Mouse (Mus musculus) stomach, embryonic 14.5 days (tissue): Measurements from ENCODE around the gene Galnt10. TPM values are rescaled to one million over a fixed set of nuclear protein-coding genes. Genes with fewer than 3 reads are reported as not detected.

Source experiments
- ATAC-seq: fragments of 200-750 bp; cut with Nextera tagmentation; 2 replicates; pipeline ENCODE4 v1.8.0; 2017; ENCODE audit warnings: low read depth, moderate TSS enrichment; ENCODE audit not compliant: insufficient number of reproducible peaks, insufficient read depth, low FRiP score
- H3K27ac ChIP-seq: fragments of 300-500 bp; sonication (generic); 2 replicates; pipeline ENCODE4 v1.5.1; 2014; ENCODE audit warnings: mild to moderate bottlenecking, low read length, moderate library complexity, mixed read lengths
- H3K27me3 ChIP-seq: fragments of 300-500 bp; sonication (generic); 2 replicates; pipeline ENCODE4 v1.6.1; 2014; ENCODE audit warnings: low read length, control low read depth, mixed read lengths; ENCODE audit not compliant: control insufficient read depth, insufficient read depth
- H3K36me3 ChIP-seq: fragments of 300-500 bp; sonication (generic); 2 replicates; pipeline ENCODE4 v1.6.1; 2014; ENCODE audit warnings: mild to moderate bottlenecking, control low read depth, low read length, moderate library complexity, mixed read lengths; ENCODE audit not compliant: control insufficient read depth, insufficient read depth
- H3K4me1 ChIP-seq: fragments of 300-500 bp; sonication (generic); 2 replicates; pipeline ENCODE4 v1.6.1; 2014; ENCODE audit warnings: low read length, control low read depth, mixed read lengths; ENCODE audit not compliant: control insufficient read depth, insufficient read depth
- H3K4me2 ChIP-seq: fragments of 300-500 bp; sonication (generic); replicated peaks from 2 replicates; pipeline ENCODE4 v1.6.1; 2014; ENCODE audit warnings: low read depth, low read length, control low read depth
- H3K4me3 ChIP-seq: fragments of 300-500 bp; sonication (generic); 2 replicates; pipeline ENCODE4 v1.5.1; 2014; ENCODE audit warnings: low read depth, low read length, control low read depth
- H3K9ac ChIP-seq: fragments of 300-500 bp; sonication (generic); replicated peaks from 2 replicates; pipeline ENCODE4 v1.6.1; 2014; ENCODE audit warnings: low read depth, mild to moderate bottlenecking, control low read depth, low read length, moderate library complexity, mixed read lengths
- H3K9me3 ChIP-seq: fragments of 300-500 bp; sonication (generic); 2 replicates; pipeline ENCODE4 v1.6.1; 2016; ENCODE audit warnings: low read depth, low read length, control low read depth; ENCODE audit not compliant: control insufficient read depth
- WGBS: fragments of 180-500 bp; shearing (Covaris S2); extraction: QIAGEN DNeasy Blood & Tissue Kit; methylation state at CpG from one replicate; pipeline ENCODE4 v1.1.7; 2014; 5-methylcytosine and 5-hydroxymethylcytosine counted together
- polyA plus RNA-seq: library from polyadenylated mRNA; unstranded; fragments of >200 nt; fragmentation: Nextera tagmentation; extraction: Ambion mirVana; gene quantifications from 2 replicates; pipeline ENCODE4 v1.2.1, GENCODE M21; 2014

The Galnt10 gene
- polyA plus RNA-seq, 1 experiment from 2014 or later, result 8.4 TPM

DNA sequence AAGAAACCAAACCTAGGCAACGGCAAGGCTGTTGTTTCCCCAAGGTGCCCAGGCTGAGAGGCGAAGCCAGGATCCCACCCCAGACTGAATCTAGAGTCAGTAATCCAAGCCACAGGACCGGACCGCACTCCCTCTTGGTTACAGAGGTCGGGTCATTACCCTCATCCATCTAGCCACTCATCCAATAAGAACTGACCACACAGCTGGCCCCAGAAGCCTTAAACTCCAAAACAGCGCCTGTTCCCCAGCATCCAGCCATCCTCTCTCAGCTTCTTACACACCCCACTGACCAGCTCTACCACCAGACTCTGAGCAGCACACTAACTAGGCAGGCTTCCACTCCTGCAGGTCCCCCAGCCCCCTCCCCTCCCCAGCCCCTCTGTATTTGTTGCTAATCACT lies 149.8 kb downstream of the Galnt10 start:
- no peaks in the 10 kb centered on the region for H3K36me3 ChIP-seq
- H3K4me3 ChIP-seq, result no peak overlapping the region
- no peaks in the 10 kb centered on the region for H3K27me3 ChIP-seq
- no peaks in the 10 kb centered on the region for H3K4me1 ChIP-seq
- no peaks in the 10 kb centered on the region for H3K9me3 ChIP-seq
- H3K9ac ChIP-seq, result no peak overlapping the region
- no peak for ATAC-seq
- 40% methylated on average over 6 of the region's 6 CpGs for WGBS
- no peak overlapping the region for H3K27ac ChIP-seq
- H3K4me2 ChIP-seq, result no peak overlapping the region

GRCm38 (mm10) chr11:57797828-57798227 lies 152.6 kb downstream of the Galnt10 start:
- Histone ChIP-seq H3K27me3 (no peaks in the 10 kb centered on the region), H3K36me3 (no peaks in the 10 kb centered on the region), H3K9ac (no peak overlapping the region), H3K9me3 (no peaks in the 10 kb centered on the region), H3K4me3 (no peak overlapping the region), H3K27ac (no peak overlapping the region), H3K4me2 (no peak overlapping the region), H3K4me1 (peaks cover 7% of the 10 kb centered on the region; the same call in 1 of the 2 replicates)
- ATAC-seq, result no peak
- 84% methylated on average over 9 of the region's 9 CpGs for WGBS

DNA sequence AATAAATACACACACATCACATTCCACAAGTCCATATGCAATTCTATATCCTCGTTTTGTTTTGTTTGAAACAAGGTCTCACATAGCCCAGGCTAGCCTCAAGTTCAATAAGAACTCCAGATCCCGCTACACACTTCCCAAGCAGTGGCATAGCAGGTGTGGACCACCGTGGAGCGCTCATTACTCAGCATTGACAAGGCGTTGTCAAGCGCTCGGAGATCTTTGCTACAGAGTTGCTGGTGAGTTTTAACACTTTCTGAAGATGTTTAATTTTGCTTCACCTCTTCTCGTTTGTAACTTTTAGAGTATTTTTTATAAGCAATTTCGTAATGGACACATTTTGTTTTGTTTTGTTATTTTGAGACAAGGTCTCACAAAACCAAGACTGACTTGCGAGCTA lies 154.2 kb downstream of the Galnt10 start:
- Histone ChIP-seq H3K36me3 (no peaks in the 10 kb centered on the region), H3K4me2 (no peak overlapping the region), H3K4me1 (peaks cover 14% of the 10 kb centered on the region), H3K27me3 (no peaks in the 10 kb centered on the region), H3K4me3 (no peak overlapping the region), H3K9ac (no peak overlapping the region), H3K9me3 (no peaks in the 10 kb centered on the region), H3K27ac (no peak overlapping the region)
- ATAC-seq, result no peak
- 79% methylated on average over 10 of the region's 10 CpGs for WGBS

GRCm38 (mm10) chr11:57800266-57800951 lies 155.2 kb downstream of the Galnt10 start:
- WGBS, result 13% methylated on average over 22 of the region's 22 CpGs
- peak overlapping the region; percentile 44 for H3K27ac ChIP-seq
- peak overlapping the region; percentile 95 for H3K4me3 ChIP-seq
- peak overlapping the region; percentile 49 for H3K9ac ChIP-seq
- no peak for ATAC-seq
- H3K4me1 ChIP-seq, result peaks cover 14% of the 10 kb centered on the region
- no peaks in the 10 kb centered on the region for H3K27me3 ChIP-seq
- H3K36me3 ChIP-seq, result no peaks in the 10 kb centered on the region
- no peaks in the 10 kb centered on the region for H3K9me3 ChIP-seq
- H3K4me2 ChIP-seq, result peak overlapping the region; percentile 98

DNA sequence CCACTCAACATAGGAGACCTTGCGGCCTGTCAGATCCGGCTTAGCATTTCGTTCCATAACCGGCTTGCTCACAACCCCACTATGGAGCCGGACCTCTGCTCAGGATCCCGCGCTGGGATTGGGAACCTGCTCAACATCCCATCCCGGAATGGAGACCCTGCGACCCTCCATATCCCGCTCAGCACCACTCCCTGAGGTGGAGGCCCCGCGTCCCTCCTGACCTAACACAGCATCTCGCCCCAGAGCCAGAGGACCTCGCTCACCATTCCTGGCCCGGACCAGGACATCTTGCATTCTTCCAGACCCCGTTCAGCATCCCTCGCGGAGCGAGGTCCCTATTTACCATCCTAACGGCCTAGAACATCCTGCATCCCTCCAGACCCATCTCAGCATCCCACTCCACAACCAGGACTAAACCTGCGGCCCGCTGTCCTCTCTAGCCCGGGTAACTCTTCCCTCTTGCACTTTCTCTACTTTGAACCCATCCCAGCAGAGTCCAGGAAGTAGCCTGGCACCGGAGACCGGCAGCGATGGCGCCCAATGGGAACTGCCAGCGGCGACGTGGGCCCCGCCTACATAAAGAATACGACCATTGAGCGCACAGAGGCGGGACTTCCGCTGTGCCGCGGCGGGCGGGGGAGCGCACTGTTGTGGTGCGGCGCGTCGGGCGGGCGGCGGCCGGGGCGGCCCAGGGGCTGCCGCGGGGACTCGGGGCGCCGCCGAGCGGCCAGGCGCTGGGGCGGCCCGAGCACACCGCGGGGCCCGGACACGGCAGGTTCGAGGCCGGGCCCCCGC lies 155.9 kb downstream of the Galnt10 start, which contains the start of gene Sap30l:
Sap30l (plus strand) TSS at position 667 of the 795 bp plus-strand sequence.
- Histone ChIP-seq H3K4me3 (peak within 1 kb of the TSS; percentile 95), H3K27me3 (no peaks in the 10 kb centered on the region), H3K9ac (peak within 1 kb of the TSS; percentile 89), H3K36me3 (no peaks in the 10 kb centered on the region), H3K4me1 (peaks cover 14% of the 10 kb centered on the region), H3K27ac (peak within 1 kb of the TSS; percentile 61), H3K4me2 (peak within 1 kb of the TSS; percentile 98), H3K9me3 (no peaks in the 10 kb centered on the region)
- ATAC-seq, result peak; percentile 96
- under 1% methylated on average over 58 of the region's 66 CpGs for WGBS

- ATAC-seq, result peak; percentile 46
- peak overlapping the region; percentile 61; the same call in 1 of the 2 replicates for H3K27ac ChIP-seq
- no peaks in the 10 kb centered on the region for H3K27me3 ChIP-seq
- no peaks in the 10 kb centered on the region for H3K9me3 ChIP-seq
- H3K4me3 ChIP-seq, result peak overlapping the region; percentile 95
- H3K36me3 ChIP-seq, result no peaks in the 10 kb centered on the region
- under 1% methylated on average over 75 of the region's 85 CpGs for WGBS
- peaks cover 14% of the 10 kb centered on the region for H3K4me1 ChIP-seq
- peak overlapping the region; percentile 98 for H3K4me2 ChIP-seq
- peak overlapping the region; percentile 89 for H3K9ac ChIP-seq
Measured at GRCm38 (mm10) chr11:57801766-57802510, 156.7 kb downstream of the Galnt10 start.

DNA sequence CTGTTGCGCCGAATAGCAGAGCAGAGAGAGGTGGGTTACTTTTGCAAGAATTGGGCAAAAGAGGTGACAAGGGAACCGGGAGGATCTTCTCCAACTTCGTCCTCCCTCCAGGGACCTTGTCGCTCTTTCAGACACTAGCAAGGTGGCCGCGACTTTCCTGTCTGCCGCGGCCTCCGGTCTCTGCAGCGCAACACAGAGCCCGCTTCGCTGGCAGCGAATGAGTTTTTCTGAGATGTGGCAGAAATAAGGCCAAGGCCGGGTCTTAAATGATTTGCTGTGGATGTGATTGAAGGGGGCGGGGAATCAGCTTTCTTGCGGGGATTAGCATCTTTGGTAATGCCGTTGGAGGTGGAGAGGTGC lies 157.2 kb downstream of the Galnt10 start:
- peak overlapping the region; percentile 89 for H3K9ac ChIP-seq
- no peaks in the 10 kb centered on the region for H3K9me3 ChIP-seq
- no peaks in the 10 kb centered on the region for H3K27me3 ChIP-seq
- peak overlapping the region; percentile 95 for H3K4me3 ChIP-seq
- peak overlapping the region; percentile 98 for H3K4me2 ChIP-seq
- H3K27ac ChIP-seq, result peak overlapping the region; percentile 61; the same call in 1 of the 2 replicates
- H3K4me1 ChIP-seq, result peaks cover 14% of the 10 kb centered on the region
- WGBS, result under 1% methylated on average over 18 of the region's 18 CpGs
- ATAC-seq, result no peak
- no peaks in the 10 kb centered on the region for H3K36me3 ChIP-seq

GRCm38 (mm10) chr11:57805047-57805446 lies 159.8 kb downstream of the Galnt10 start:
- WGBS, result 75% methylated on average over 3 of the region's 3 CpGs
- H3K4me2 ChIP-seq, result no peak overlapping the region
- H3K36me3 ChIP-seq, result peaks cover 5% of the 10 kb centered on the region; the same call in 1 of the 2 replicates
- peaks cover 14% of the 10 kb centered on the region for H3K4me1 ChIP-seq
- H3K9me3 ChIP-seq, result no peaks in the 10 kb centered on the region
- H3K9ac ChIP-seq, result no peak overlapping the region
- H3K4me3 ChIP-seq, result no peak overlapping the region
- no peak overlapping the region for H3K27ac ChIP-seq
- no peaks in the 10 kb centered on the region for H3K27me3 ChIP-seq
- no peak for ATAC-seq
